Mouse (Mus musculus) thymus, postnatal 0 days (tissue): ENCODE data around the gene Nipsnap1. TPM values are rescaled to one million over a fixed set of nuclear protein-coding genes. Genes with fewer than 3 reads are reported as not detected.
A peak's percentile ranks its signal among the peaks of the same experiment; 100 is the strongest.

Experiments
- DNase-seq: peaks from one replicate; pipeline ENCODE4 v3.0.0-alpha.2; 2015; ENCODE audit warnings: low spot score
- polyA plus RNA-seq: library from polyadenylated mRNA; unstranded; fragments of >200 nt; fragmentation: Nextera tagmentation; extraction: Ambion mirVana; gene quantifications from 2 replicates; pipeline ENCODE4 v1.2.1, GENCODE M21; 2015

Gene Nipsnap1
- polyA plus RNA-seq = 46.8 and 50.8 TPM in 2 replicates

DNA sequence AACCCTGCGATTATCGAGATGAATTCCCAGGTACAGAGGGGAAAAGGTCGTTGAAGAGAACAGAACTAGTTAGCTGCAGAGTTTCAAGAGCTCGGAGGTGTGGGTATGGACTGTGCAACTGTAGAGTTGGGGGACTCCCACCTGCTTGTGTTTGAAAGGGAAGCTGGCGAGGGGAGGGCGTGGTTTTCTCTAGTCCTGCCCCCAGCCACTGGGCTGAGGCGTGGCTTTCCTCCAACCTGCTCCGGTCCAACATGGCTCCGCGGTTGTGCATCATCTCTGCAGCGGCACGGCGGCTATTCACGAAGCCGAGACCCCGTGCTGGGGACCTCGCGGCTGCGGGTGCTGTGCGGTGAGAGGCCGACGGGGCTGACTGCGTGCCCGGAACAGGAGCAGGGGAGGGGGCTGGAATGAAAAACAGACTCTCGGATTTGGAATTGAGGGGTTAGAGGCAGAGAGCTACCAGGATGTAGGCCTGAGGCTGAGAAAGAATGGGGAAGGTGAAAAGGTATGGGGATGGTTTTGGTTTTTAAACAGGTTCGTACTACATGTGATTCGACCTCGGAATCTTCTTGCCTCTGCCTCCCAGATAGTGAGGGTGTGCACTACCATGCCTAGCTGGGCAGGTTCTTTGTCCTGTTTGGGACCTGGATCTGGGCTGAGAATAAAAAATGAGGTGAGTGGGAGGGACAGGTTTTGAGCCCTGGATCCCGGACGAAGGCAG is at the start of gene Nipsnap1:
Gene Nipsnap1 (plus strand): TSS at position 197 of the 721 bp plus-strand sequence.
- peak; percentile 91 for DNase-seq

DNA sequence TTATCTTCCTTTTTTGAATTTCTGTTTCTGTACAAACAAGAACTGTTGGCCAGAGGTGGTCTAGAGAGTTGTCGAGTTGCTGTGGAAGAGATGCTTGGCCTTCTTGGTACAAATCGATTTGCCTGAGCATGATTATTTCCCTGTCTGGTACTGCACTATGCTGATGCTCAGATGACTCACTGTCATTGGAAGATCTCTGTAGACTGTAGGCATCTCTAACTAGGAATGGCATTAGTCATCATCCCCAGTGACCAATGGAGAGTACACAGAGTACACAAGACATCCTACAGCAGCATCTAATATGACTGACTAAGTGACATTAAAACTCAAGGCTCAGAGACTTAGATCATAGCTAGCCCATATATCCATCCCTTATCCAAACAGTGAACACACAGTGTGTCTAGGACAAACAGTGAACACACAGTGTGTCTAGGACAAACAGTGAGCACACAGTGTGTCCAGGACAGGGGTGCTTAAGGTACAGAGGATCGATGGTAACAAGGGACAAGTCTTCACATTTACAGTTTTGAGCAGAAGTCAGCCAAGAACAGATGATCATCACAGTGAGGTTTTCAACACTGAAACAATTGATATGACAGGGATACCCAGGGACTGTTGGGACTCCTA is 47.5 kb upstream of the Nipsnap1 start:
- no peak for DNase-seq

DNA sequence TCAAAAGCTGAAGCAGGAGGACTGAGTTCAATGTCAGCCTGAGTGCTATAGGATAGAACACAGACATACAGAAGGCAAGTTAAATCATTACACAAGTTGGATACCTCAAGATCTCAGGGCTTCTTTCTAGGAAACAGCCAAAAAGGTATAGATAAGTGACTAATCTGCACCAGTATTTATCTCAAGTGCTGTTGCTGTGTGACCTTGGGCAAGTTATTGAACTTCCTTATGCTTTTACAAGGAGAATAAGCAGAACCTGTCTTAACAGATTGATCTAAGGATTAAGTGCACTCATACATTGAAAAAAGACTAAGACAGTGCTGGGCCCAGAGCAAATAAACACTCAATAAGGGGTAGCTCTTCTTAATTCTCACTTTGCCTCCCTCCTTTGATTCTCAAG is 46.4 kb upstream of the Nipsnap1 start:
- no peak for DNase-seq

DNA sequence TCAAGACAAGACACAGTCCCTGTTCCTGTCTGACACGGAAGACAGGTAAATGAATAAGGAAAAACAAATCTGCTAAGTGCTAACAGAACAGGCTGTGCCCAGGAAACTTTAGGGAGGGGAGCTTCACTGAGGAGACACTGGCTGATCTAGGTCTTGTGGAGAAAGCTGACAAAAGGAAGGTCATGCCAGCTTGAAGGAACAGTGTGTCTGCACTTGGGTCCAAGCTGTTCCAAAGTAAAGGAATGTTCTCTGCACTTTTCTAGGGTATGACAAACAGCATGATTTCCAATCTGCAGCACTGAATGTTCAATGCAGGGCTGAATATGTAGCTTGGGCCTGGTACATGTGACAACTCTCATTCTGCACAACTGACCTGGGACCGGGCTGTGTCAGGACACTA is 45.8 kb upstream of the Nipsnap1 start:
- no peak for DNase-seq

DNA sequence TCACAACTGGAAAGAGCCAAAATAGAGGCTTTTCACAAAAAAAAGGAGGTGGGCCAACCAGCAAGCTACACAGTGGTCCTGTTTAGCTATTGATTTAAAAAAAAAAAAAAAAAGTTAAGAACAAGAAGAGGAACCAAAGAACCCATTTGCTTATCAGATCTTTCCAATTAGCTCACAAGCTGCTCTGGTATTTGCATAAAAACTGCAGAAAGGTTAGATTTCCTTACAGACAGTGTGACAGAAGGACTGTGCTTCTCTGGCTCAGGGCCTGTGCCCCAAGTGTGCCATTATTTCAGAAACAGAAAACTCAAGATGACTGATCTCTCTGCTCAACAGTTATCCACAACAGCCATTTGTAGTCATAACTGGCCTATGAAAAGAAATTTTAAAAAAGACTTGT is 42.7 kb upstream of the Nipsnap1 start:
- DNase-seq = no peak

DNA sequence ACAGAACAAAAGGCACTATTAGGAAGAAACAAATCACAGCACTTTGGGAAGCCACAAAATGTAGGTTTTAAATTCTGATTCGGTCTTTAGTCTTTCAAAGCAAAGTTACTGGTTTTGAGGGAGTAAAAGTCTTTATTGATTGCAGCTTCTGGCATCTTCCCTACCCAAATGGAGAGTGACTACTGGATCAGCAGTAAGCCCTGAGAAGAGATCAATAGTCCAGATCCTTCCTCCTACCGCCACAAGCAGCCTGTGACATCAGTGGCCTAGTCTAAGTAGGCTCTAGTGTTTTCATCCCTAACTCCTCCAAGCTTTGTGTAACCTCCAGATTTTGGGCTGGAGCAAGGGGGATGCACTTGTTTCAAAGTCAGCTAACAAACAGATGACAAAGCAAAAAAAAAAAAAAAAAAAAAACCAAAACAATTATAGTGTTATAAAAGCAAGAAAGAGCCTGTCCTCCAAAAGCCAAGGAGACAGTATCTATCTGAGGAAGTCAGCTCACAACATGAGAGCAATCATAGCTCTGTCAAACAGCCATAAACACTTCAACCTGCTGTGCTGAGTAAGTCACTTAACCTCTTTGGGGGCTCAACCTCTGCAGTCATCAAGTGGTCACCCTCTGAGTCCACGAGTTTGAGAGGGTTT is 40.3 kb upstream of the Nipsnap1 start:
- DNase-seq = no peak

DNA sequence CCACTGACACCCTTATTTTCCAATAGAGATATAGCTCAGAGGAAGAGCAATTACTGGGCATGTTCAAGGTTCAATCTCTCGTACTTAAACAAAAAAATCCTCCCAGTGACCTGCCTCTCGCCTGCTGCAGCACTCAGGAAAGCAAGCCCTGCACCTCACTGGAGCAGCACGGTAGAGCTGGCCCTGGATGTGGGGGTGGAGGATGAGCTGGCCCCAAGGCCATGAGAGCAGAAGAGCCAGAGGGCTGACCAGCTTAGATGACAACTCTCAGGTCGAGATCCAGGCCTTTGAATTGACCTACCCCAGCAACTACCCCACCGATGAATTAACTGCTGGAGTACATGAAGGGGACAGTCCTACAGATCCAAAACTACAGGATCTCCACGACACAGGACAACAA is 38.3 kb upstream of the Nipsnap1 start:
- no peak for DNase-seq

DNA sequence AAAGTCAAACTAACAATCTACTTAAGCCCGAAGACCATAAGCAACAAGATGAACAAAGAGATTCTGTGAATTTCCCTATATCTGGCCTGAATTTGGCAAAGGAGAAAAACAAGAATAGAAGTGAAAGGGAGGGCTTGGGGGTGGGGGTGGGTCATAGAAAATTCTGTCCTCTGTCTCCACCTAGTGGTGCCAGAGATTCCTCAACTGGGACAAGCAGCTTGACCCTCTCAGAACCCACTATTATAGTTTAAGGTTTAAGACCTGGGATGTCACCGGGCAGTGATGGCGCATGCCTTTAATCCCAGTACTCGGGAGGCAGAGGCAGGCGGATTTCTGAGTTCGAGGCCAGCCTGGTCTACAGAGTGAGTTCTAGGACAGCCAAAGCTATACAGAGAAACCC is 37.0 kb upstream of the Nipsnap1 start:
- peak; percentile 62 for DNase-seq

DNA sequence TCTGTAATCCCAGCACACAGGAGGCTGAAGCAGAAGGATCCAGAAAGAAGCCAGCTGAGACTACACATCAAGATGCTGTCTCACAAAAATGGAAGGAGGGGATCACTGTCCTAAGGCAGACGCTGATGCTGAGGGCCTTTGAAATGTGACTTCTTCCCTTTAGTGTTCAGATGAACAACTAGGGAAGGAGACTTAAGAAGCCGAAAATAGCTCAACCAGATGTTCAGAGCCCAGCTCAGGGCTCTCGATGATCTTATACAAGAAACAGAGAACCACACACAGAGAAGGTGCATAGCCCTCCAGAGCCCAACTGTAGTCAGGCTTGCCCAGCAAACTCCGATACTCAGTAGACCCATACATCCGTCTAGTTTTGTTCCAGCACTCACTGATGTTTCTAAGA is 36.4 kb upstream of the Nipsnap1 start:
- DNase-seq = no peak

DNA sequence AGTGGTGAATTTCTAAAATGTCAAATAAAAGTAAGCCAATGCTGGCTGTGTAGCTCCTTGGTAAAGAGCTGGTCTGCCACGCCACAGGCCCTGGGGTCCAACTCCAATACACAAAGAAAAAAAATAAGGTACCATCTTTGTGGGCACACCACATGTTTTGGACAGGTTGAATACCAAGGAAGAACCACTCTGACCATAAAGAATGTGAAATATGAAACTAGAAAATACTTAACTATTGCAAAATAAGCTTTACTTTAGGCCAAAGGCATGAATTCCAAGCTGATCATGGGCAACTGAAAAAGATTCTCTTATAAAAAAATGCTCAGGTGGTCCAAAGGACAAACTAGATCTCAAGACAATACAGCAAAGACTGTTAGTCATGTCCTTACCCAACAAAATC is 35.5 kb upstream of the Nipsnap1 start:
- DNase-seq = no peak

DNA sequence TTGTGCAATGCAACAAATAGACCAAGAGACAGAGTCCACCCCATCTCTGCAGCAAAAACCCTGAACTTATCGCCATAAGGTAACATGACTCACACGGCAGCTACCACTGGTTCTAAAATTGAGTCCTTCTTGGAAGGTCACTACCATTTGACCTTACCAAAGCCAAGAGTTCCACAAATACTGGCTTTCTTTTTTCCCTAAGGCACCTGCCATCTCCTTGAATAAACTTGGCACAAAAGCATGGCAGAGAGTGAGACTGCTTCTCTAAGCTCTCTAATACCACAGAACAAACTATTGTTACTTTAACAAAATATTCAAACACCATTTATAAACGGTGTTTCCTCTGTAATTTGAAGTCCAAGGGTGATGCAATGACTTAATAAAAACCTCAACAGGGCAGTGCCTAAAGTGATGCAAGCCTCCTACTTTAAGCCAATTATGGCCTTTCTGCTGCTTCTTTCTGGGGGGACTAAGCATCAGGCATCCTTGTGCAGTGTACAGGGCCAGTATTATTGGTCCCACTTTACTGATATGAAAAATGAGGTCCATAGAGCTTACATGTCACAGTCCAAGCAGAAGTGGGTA is 32.7 kb upstream of the Nipsnap1 start:
- no peak for DNase-seq

DNA sequence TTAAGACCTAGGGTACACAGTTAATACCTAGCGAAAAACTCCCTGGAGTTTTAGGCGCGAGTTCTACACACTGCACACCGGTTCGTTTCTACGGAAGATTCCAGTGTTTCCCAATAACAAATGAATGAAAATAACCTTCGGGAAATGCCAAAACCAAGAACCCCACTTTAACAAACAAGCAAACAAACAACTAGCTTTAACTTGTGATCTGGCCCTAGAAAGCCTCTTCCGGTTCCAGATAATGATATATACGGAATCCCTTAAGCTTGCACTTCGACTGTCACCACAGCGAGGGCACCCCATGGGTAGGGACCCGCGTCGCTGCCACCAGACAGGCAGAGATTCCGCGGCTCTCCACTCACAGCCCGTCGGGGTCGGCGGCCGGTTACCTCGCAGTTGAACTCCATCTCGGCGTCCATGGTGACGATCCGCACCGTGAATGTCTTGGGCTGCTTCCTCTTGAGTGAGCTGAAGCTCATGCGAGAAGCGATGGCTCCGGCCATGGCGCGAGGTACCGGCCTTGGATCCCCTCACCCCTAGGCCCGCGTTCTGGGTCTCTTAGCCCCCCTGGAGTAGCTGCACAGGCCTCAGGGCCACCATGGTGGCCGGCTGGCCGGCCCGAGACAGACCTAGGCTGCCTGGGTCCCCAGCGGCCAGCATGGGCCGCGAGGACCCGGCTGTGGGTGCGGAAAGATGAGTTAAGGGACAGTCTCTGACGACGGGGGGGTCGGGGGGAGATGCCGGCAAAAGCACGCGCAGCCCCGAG is 25.1 kb upstream of the Nipsnap1 start:
- DNase-seq = peak; percentile 63

DNA sequence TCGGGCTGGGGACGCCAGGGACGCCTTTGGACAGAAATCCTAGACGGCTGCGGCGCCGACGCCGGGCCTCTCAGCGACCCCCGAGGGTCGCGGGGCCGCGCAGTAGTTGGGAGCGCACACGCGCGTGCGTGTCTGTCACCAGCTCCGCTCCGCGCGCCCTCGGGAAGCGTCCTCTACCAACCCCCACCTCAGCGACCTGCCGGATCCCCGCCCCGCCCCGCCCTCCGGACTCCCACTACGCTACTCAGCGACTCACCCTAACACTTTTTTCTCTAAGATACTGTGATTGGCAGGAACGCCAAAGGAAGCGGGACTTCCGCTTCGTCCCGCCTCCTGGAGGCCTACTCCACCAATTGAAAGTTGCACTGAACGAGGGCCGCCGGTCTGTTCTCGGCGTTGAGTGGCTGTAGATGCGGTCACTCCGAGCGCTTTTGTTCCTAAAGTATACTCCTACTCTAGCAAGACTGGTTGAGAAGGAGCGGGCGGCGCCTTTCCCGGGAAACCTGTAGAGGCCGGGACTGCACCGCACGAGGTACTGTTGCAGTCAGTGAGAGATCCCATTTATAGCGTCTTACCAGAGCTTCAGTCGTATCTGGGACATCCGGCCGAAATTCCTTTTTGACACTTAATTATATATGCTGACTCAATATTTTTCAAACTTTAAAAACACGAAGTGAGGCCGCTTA is 24.4 kb upstream of the Nipsnap1 start, which contains the start of gene Nf2:
Gene Nf2 (minus strand): TSS at position 279 of the 686 bp plus-strand sequence.
- peak; percentile 98 for DNase-seq

DNA sequence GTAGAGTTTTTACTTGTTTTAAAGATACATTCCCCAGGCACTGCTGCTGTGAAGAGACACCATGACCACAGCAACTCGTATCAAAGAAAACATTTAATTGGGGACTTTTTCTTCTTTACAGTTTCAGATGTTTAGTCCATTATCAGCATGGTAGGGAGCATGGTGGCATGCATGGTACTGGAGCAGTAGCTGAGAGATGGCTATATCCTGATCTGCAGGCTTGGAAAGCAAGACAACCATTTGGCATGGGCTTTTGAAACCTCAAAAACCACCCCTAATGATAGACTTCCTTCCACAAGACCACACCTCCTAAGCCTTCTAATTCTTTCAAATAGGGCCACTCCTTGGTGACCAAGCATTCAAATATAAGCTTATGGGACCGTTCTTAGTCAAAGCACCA is 23.3 kb upstream of the Nipsnap1 start:
- DNase-seq = no peak

DNA sequence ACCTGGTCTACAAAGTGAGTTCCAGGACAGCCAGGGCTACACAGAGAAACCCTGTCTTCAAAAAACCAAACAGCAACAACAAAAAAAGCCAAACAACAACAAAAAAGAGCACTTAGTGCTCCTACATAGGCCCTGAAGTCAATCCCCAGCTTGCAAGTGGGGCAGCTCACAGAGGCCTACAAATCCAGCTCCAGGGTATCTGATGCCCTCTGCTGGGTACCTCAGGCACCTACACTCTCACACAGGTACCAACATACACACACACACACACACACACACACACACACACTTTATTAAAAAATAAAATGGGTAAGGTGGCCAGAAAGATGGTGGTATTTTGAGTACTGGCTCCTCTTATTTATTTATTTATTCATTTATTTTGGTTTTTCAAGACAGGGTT is 20.7 kb upstream of the Nipsnap1 start:
- no peak for DNase-seq

DNA sequence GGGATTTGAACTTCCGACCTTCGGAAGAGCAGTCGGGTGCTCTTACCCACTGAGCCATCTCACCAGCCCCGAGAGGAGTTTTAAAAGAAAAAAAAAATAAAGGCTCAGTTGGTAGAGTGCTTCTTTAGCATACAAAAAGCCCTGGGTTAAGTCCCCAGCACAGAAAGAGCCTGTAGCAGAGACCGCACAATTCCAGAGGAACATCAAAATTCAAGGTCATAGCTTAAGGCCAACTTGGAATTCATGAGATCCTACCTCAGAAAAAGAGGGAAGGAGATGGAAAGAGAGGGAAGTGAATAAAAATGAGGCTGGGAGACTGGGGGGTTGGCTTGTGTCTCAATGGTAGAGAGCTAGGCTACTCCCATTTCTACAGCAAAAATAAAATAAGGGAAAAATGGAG is 19.6 kb upstream of the Nipsnap1 start:
- no peak for DNase-seq

DNA sequence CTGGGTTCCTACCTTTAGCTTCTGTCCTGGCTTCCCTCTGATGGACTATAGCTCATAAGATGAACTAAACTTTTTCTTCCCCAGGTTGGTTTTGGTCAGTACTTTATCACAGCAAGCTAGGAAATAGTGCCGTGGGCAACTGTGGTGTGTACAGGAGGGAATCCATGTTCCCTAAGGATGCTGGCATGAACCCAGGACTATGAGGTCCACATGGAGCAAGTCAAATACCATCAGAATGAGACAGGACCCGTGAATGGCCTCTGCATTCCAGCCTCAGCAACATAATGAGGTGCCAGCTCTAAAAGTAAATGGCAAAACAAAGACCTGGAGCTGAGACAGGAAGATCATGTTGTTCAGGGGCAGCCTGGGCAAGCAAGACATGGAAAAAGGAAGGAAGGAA is 15.3 kb upstream of the Nipsnap1 start:
- DNase-seq = no peak

DNA sequence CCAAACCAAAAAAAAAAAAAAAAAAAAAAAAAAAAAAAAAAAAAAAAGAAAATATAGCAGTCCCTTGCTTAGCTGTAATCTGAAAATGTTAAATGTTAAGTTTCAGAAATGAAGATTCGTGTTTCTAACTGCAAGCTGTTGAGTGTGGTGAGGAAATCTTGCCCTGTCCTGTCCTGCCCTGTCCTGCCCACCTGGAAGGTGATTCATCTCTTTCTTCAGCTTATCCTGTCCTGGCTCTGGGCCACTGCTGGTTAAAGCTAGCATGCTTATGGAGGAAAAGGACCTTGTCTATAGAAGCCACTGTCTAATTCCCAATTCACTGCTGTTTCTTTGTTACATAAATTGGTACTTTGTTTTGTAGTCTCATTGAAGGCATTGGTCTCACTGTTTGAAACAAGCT is 12.8 kb upstream of the Nipsnap1 start:
- no peak for DNase-seq

DNA sequence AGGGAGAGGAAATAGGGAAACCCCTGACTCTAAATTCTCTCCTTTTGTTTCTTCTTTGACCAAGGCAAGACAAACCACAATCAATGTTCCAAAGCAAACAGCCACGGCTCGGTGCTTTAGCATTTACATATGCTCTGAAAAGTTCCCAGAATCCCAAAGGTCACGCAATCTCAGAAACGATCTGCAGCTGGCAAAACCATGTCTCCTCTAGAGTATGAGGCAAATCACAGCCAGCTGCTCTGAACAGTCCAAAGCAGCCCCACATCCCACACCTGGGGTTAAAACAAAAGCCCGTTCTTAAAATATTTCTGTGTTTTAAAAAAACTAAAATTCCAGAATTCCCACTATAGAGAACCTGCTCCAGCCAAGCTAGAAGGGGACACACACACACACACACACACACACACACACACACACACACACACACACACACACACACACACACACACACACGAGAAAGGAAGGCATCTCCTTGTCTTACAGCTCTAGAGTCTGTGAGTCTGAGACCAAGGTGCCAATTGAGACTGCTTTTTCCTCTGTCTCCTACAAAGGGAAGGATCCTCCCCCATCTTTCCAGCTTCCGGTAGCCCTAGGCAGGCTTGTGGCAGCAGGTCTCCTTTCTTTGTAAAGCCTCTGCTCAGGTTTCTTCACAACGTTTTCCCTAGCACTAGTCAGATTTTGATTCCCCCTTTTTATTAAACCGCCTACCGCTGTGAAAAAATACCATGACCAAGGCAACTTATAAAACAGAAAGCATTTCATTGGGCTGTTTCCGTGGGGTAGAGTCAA is 11.7 kb upstream of the Nipsnap1 start:
- DNase-seq = no peak

DNA sequence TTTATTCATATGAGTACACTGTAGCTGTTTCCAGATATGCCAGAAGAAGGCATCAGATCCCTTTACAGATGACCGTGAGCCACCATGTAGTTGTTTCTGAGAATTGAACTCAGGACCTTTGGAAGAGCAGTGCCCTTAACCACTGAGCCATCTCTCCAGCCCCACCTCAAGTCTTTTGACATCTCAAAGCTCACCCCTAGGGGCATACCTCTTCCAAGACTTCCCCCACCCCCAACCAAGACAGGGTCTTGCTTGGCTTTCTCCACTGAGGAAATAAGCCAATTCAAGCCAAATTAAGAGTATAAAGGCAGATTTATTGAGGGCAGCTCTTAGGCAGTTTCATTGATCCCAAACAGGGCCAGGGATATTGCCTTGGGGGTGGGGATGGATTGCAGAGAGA is 11.0 kb upstream of the Nipsnap1 start:
- DNase-seq = no peak
